8 mouse cellular contexts compared by ENCODE assay signal in the genomic region with DNA sequence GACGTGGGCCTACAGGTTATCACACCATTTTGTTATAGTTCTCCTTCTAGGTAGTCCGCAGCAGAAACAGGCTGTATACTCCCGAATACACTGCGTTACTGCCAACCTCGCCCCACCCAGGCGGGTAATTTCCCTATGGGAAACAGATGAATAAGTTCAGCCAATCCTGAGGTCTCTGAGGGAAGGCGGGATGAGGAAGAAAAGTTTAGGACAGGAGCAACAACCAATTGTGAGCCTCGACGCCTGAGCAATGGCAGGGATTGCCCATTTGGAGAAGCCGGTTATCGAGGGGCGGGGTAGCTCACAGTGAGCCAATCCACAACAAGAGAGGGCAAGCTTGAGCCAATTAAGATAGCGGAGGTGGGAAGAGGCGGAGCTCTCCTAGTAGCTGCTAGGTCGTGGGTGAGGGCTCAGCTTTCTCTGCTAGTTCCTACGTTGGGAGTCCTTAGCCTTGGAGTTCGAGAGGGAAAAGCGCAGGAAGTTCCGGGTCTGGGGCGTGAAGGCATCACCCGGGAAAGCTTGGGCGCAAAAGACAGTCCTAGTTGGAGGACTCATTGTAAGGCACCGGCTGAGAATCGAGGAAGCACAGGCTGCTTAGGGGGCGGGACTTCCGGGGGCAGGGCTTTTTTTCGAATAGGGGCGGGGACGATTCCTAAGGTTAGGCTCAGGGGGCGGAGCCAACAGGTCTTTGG. TPM values are rescaled to one million over a fixed set of nuclear protein-coding genes. Genes with fewer than 3 reads are reported as not detected.
DNase-seq lines count a peak whose midpoint lies in the region; ATAC-seq lines count a peak whose summit lies in the region.

A gene (plus strand): TSS at position 426 of the 692 bp plus-strand sequence.

- peak within 1 kb of the TSS; percentile 73 for H3K4me3 ChIP-seq in lung, embryonic 16.5 days (ENCODE audit: low read length)

- peak; percentile 99 for DNase-seq in MEL-GATA-1-ER (ENCODE audit: extremely low read depth, low read depth)
- peak; percentile 93 for DNase-seq in cerebellum, adult 8-10 months
- peak; percentile 97 for DNase-seq in forelimb bud, embryonic 11.5 days (ENCODE audit: low read depth, low spot score)
- DNase-seq in layer of hippocampus, adult 9-10 months (ENCODE audit: low spot score) = peak; percentile 94
- peak; percentile 65 for DNase-seq in ovary, postnatal 10 days (ENCODE audit: low spot score)
- peak; percentile 85 to 92 for DNase-seq in thymus, postnatal 10 days (ENCODE audit: low spot score in 2 of 2)

- ATAC-seq in hematopoietic stem cell, adult 5-6 weeks (replicated peaks in 1 of 2; ENCODE audit: insufficient read depth in 1 of 2, low FRiP score in 2 of 2, low TSS enrichment in 1 of 2, low read depth in 1 of 2, poor library complexity in 2 of 2, severe bottlenecking in 2 of 2) = peak; percentile 91 to 95
- ATAC-seq in lung, embryonic 16.5 days (ENCODE audit: low read depth) = peak; percentile 97

- WGBS in lung, embryonic 16.5 days = 0% methylated on average over 30 of the region's 30 CpGs

- H3K27ac ChIP-seq in lung, embryonic 16.5 days (ENCODE audit: low read length) = peak within 1 kb of the TSS; percentile 90

- H3K4me1 ChIP-seq in lung, embryonic 16.5 days (replicated peaks; ENCODE audit: control insufficient read depth, insufficient read depth, low read length) = peaks cover 15% of the 10 kb centered on the region

- H3K4me2 ChIP-seq in lung, embryonic 16.5 days (ENCODE audit: low read depth, low read length) = peak within 1 kb of the TSS; percentile 88

- no peaks in the 10 kb centered on the region for H3K27me3 ChIP-seq in lung, embryonic 16.5 days (ENCODE audit: control insufficient read depth, insufficient read depth, low read depth, low read length)

- peaks cover 11% of the 10 kb centered on the region for H3K36me3 ChIP-seq in lung, embryonic 16.5 days (ENCODE audit: control insufficient read depth, insufficient read depth, low read length)

- no peaks in the 10 kb centered on the region for H3K9me3 ChIP-seq in lung, embryonic 16.5 days (ENCODE audit: control insufficient read depth, low read length)

- peak within 1 kb of the TSS; percentile 70 for H3K9ac ChIP-seq in lung, embryonic 16.5 days (ENCODE audit: low read length)

RNA-seq across cellular contexts. Expression of the gene that starts here (rescaled TPM):
- 1.1 and 3.7 TPM in 2 replicates for total RNA-seq in hematopoietic stem cell, adult 5-6 weeks (2017)
- polyA plus RNA-seq in lung, embryonic 16.5 days (2015; fragmentation: Nextera tagmentation; extraction: Ambion mirVana) = 5.5 and 5.6 TPM in 2 replicates

Comparison
In these comparisons a context has a peak if more than half of its experiments do, and no peak if none do; other contexts are left out.
1. Peak in every context shown above with its lines: DNase-seq, ATAC-seq, H3K4me3 ChIP-seq and H3K27ac ChIP-seq.